10 mouse cellular contexts compared by ENCODE assay signal in the genomic region with DNA sequence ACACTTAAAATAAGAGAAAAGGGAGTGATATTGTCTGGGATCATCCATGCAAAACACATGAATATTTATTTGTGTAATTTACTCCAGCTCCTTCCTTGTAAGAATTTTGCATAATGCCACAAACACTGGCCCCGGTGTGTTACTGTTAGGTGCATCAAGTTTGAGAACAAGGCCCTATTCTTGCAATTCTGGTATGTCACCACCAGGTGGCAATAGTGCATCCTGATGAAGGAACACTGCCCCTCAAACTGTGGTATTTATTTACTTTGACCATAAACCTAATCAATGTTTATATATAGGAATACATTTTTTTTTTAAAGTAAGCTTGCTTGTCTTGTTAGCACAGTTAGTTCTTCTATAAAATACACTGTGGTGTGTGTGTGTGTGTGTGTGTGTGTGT.
A peak's percentile ranks its signal among the peaks of the same experiment; 100 is the strongest.
DNase-seq lines count a peak whose midpoint lies in the region; ATAC-seq and TF ChIP-seq lines count a peak whose summit lies in the region.
"Had no signal": no experiment of that assay in that cellular context is flagged by ENCODE, and none has a peak within 500 bp of the region (broad histone marks: within the 10 kb centered on the region; RNA-seq: fewer than 3 reads in every experiment).

No protein-coding gene starts in this region.

- H3K27ac ChIP-seq in cerebellum, adult 2 months (ENCODE audit: insufficient read depth, low read length) = no peak overlapping the region
- no peak overlapping the region for H3K27ac ChIP-seq in left cerebral cortex, adult 2 months
- H3K27ac ChIP-seq: heart, embryonic 13.5 days; neural tube, embryonic 12.5 days had no signal

- intact Hi-C loops in left cerebral cortex, adult 2 months (cut with DNase I) = loop anchor here (10.0 kb wide), 1 partner anchor 772 kb away; a partner anchor contains a TSS
- intact Hi-C loops in left cerebral cortex, postnatal 25 days (cut with DNase I) = no loop called here

- POLR2A ChIA-PET in Patski (lab: Charles Lee) = interaction anchor here (0.6 kb wide), 1 partner anchor 152 kb away, joined by 3 read pairs; no protein-coding TSS in a partner anchor

- H3K4me1 ChIP-seq in cerebellum, adult 2 months (ENCODE audit: control insufficient read depth, insufficient read depth, low read length) = no peaks in the 10 kb centered on the region

- CTCF ChIA-PET in Patski (lab: Charles Lee) = interaction anchor here (0.7 to 1.4 kb wide), 5 partner anchors 14 to 1120 kb away, joined by 3 to 4 read pairs (median 3); no protein-coding TSS in a partner anchor

- H3K27me3 ChIP-seq in cerebellum, adult 2 months (ENCODE audit: control insufficient read depth, insufficient read depth, low read length) = no peaks in the 10 kb centered on the region; the same call in 1 of the 2 replicates
- no peaks in the 10 kb centered on the region for H3K27me3 ChIP-seq in Patski
- H3K27me3 ChIP-seq: heart, embryonic 13.5 days; neural tube, embryonic 12.5 days had no signal

- in situ Hi-C loops in Patski (cut with MboI; ENCODE audit: low pct_unique_long_range_greater_than_20kb) = no loop called here

- WGBS in cerebellum, adult 2 months = 74% methylated on average over 1 of the region's 1 CpGs

- H3K4me3 ChIP-seq in cerebellum, adult 2 months (replicated peaks; ENCODE audit: insufficient read depth, low read depth, low read length) = no peak overlapping the region
- no peak overlapping the region for H3K4me3 ChIP-seq in left cerebral cortex, adult 2 months
- H3K4me3 ChIP-seq: heart, embryonic 13.5 days; neural tube, embryonic 12.5 days had no signal

- TF ChIP-seq CTCF in cerebellum, adult 2 months (IDR thresholded peaks at IDR 0.05; ENCODE audit: borderline replicate concordance, insufficient read depth, low read depth, low read length) = peak; percentile 34; the same call in 1 of the 2 replicates
- TF ChIP-seq CTCF in left cerebral cortex, adult 2 months (IDR thresholded peaks at IDR 0.05) = peak; percentile 61
- TF ChIP-seq CTCF in Patski (IDR thresholded peaks at IDR 0.05) = peak; percentile 63

- TF ChIP-seq POLR2A in cerebellum, adult 2 months (IDR thresholded peaks at IDR 0.05; ENCODE audit: borderline replicate concordance, insufficient read depth, low read length) = no peak

- no peak for ATAC-seq in Patski

- DNase-seq in cerebellum, adult 2 months = no peak
- DNase-seq in cerebellum, adult 11 months = no peak
- DNase-seq in left cerebral cortex, adult 2 months (ENCODE audit: extremely low spot score in 1 of 2, low spot score in 2 of 2) = no peak
- DNase-seq in left cerebral cortex, postnatal 25 days (ENCODE audit: low spot score in 2 of 2) = no peak
- no peak for DNase-seq in Patski (ENCODE audit: low read depth, low spot score)
- DNase-seq in lung, postnatal 36 days = peak; percentile 30
- DNase-seq in layer of hippocampus, adult 9-11 months = no peak
- no peak for DNase-seq in ovary, postnatal 36 days (ENCODE audit: low spot score)
